Mouse (Mus musculus) left cerebral cortex, adult 2 months (tissue): ENCODE measurements at regions not wholly inside any gene's neighbourhood (a gene's known extent, or its start where the extent isn't known, plus 50 kb on each side); places are given as distances from the start of the nearest gene placed in this dataset.

Source experiments
- DNase-seq, 2 experiments: peaks; one replicate each; pipeline ENCODE4 v3.0.0; 2021 to 2022; ENCODE audit warnings: low spot score in 2 of 2, mixed read lengths in 1 of 2; ENCODE audit errors: extremely low spot score in 1 of 2
- H3K27ac ChIP-seq: fragments of 200-600 bp; 2 replicates; pipeline ENCODE4 v1.8.1; 2022
- H3K4me3 ChIP-seq: fragments of 200-600 bp; 2 replicates; pipeline ENCODE4 v1.8.1; 2022
- CTCF ChIP-seq: fragments of 200-600 bp; IDR thresholded peaks from 2 replicates; pipeline ENCODE4 v1.8.1; 2022; ENCODE audit warnings: antibody characterized with exemption, mild to moderate bottlenecking, moderate library complexity
- intact Hi-C: fragments of 180-260 bp; cut with DNase I; formaldehyde crosslinking; loops from one replicate; pipeline ENCODE4 v1.15.1; 2025

DNA sequence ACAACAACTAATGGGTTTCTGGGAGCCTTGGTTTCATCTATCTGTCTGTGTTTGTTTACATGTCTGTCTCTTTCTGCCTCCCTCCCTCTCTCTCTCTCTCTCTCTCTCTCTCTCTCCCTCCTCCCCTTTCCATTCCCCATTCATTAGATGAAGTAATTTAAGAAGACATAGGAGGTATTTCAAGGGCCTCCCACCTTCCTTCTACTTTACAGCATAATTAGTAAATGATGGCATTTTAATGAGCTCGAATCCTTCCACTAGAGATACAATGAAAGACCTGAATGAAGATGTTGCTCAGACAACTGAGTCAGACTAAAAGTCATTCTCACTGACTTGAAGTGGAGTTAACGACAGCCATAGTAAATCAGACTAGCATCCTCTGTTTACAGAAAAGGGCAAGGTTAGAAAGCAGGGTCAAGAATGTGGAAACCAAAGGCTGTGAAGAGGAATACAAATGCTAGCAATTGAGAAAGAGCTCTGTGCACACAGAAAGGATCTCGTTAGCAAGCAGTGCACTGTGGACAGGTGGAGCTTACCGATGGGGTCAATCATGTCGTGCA lies 111.1 kb upstream of the Ccn2 start:
- no peak for TF ChIP-seq CTCF
- no peak overlapping the region for H3K4me3 ChIP-seq
- no peak for DNase-seq
- intact Hi-C loops = no loop called here
- no peak overlapping the region for H3K27ac ChIP-seq

DNA sequence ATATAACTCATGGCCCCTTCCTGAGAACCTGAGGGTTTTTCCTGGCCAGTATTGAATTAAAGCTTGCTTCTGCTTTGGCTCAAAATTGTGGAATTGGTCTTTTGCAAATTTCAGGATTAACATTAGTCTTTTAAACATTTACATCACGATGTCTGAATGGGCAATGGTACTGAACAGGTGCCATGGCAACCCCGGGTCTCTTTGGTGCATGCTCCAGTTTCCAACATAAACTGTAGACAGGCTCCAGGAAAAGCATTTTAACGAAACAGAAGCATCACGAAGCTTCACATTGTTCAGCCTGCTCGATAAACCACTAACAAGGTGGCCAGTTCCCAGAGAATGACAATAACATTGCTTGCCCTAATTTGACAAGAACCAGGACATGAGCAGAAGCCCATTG lies 109.8 kb upstream of the Ccn2 start:
- Histone ChIP-seq H3K4me3 (no peak overlapping the region), H3K27ac (no peak overlapping the region)
- no peak for DNase-seq
- intact Hi-C loops = no loop called here
- TF ChIP-seq CTCF = no peak

DNA sequence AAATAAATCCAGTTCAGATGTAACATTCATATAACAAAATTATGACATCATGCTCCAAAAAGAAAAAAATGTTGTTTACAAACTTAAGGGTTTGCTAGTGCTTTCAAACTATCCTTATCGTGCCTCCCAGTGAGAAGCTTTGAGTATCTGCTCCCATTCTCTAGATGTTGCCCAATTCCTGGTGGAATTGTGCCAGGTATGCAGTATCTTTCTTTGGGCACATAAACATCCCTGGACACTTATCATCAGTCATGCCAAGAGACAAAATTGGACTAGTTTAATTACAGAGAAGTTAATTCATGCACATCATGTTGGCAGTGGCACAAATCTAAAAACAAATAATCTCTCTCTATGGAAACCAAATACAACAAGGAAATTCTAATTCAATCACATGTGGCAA lies 109.0 kb upstream of the Ccn2 start:
- no peak overlapping the region for H3K4me3 ChIP-seq
- DNase-seq = no peak
- no peak for TF ChIP-seq CTCF
- intact Hi-C loops = no loop called here
- H3K27ac ChIP-seq = no peak overlapping the region

GRCm38 (mm10) chr10:24487915-24488314 lies 107.3 kb upstream of the Ccn2 start:
- no peak overlapping the region for H3K27ac ChIP-seq
- TF ChIP-seq CTCF = no peak
- DNase-seq = no peak
- H3K4me3 ChIP-seq = no peak overlapping the region
- intact Hi-C loops = no loop called here

- intact Hi-C loops = no loop called here
- no peak for DNase-seq
- Histone ChIP-seq H3K4me3 (no peak overlapping the region), H3K27ac (no peak overlapping the region)
- TF ChIP-seq CTCF = no peak
These were observed 104.8 kb upstream of the Ccn2 start for GRCm38 (mm10) chr10:24490432-24490831.

DNA sequence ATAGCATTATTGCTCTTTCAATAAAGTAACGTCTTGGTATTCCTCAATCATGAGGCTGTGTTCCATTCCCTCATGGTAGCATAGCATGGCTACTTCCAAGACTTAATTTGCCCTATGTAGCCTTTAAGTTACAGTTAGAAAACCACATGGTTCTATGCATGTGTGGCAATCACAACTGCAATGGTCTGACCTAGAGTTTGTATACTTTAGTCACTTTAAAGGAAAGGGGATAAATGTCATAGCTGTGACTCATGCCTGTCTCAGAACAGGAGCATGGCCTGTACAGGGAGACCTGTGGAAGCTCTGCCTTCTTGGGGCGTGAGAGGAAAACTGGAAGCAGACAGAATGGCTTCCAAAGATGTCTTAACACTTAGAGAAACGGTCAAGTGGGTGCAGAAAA lies 103.4 kb upstream of the Ccn2 start:
- TF ChIP-seq CTCF = no peak
- intact Hi-C loops = no loop called here
- no peak for DNase-seq
- no peak overlapping the region for H3K27ac ChIP-seq
- no peak overlapping the region for H3K4me3 ChIP-seq

DNA sequence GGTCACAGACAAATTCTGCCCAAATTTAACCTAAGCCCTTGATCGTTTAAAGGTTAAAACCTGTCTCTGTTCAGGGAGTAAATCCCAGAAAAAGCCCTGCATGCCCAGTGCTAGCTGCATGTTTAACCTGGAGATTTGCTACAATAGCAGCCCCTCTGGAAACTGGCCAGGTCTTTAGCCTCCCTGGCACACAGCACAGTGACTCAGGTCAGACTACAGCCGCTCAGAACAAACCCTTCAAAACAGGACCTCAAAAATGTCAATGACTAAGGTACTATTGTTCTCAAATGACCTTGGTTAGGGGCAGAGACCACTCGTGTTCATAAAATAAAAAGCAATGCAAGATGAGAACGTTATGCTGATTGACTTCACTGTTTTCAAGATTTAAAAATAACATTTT lies 101.8 kb upstream of the Ccn2 start:
- no peak for TF ChIP-seq CTCF
- H3K27ac ChIP-seq = no peak overlapping the region
- intact Hi-C loops = no loop called here
- DNase-seq = no peak
- H3K4me3 ChIP-seq = no peak overlapping the region

GRCm38 (mm10) chr10:24493936-24494335 lies 101.3 kb upstream of the Ccn2 start:
- no peak for TF ChIP-seq CTCF
- DNase-seq = no peak
- intact Hi-C loops = no loop called here
- no peak overlapping the region for H3K27ac ChIP-seq
- no peak overlapping the region for H3K4me3 ChIP-seq

DNA sequence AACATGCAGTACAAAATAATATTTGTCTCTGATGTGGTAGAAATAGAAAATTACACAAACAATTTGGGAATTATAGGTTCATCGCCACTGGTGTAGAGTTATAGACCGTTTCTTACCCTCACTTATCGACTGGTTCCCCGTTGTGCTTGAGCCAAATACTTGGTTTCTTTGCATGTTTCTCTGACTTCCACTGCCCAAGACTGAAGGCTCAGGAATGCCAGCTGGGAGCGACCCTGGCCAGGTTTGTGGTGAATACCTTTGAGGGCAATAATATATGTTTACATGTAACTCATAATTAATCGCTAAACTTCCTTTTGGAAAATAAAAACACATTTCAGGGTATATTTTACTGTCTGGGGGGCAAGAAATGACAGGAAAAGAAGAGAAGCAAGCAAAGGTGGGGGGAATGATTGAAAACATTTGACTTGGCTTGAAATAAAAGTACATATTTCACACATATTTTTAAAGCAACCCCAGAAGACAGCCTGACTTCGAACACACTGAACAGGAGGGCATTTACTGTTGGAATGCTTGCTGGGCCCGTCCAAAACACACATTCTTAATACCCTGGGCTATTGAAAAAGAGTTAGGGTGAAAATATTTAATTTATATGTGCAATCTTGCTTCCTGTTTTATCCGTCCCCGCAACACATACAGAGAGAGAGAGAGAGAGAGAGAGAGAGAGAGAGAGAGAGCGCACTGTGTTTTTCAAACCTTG lies 75.3 kb upstream of the Ccn2 start:
- H3K4me3 ChIP-seq = no peak overlapping the region
- no peak for TF ChIP-seq CTCF
- intact Hi-C loops = no loop called here
- no peak for DNase-seq
- H3K27ac ChIP-seq = no peak overlapping the region

GRCm38 (mm10) chr10:24520515-24520914 lies 74.7 kb upstream of the Ccn2 start:
- TF ChIP-seq CTCF = no peak
- H3K27ac ChIP-seq = no peak overlapping the region
- H3K4me3 ChIP-seq = no peak overlapping the region
- intact Hi-C loops = no loop called here
- no peak for DNase-seq

- TF ChIP-seq CTCF = no peak
- intact Hi-C loops = no loop called here
- no peak for DNase-seq
- H3K4me3 ChIP-seq = no peak overlapping the region
- no peak overlapping the region for H3K27ac ChIP-seq
These were observed 62.5 kb upstream of the Ccn2 start for GRCm38 (mm10) chr10:24532776-24533175.

DNA sequence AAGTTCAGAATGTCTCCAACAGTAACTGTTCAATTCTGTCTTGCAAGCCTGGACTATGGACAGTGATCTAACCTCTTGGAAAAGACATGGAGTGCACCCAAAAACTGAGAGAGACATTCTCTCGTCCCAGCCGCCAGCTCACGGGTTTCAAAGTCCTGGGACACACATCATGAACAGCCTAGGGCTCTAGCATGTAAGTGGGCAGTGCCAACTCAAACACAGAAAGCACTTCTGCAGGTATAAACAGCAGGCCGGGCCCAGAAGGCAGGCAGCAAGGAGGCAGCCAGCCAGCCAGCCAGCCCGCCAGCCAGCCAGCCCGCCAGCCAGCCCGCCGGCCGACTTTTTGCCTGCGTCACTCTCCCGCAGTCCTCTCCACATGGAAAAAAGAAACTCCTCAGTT lies 60.3 kb upstream of the Ccn2 start:
- intact Hi-C loops = no loop called here
- no peak for DNase-seq
- H3K27ac ChIP-seq = no peak overlapping the region
- no peak for TF ChIP-seq CTCF
- no peak overlapping the region for H3K4me3 ChIP-seq

GRCm38 (mm10) chr10:24535461-24535860 lies 59.8 kb upstream of the Ccn2 start:
- no peak for DNase-seq
- intact Hi-C loops = no loop called here
- H3K4me3 ChIP-seq = no peak overlapping the region
- no peak overlapping the region for H3K27ac ChIP-seq
- TF ChIP-seq CTCF = no peak
